Mouse (Mus musculus): ENCODE data around the gene Psmg1. TPM values are rescaled to one million over a fixed set of nuclear protein-coding genes. Genes with fewer than 3 reads are reported as not detected.
"Not testable (repeated sequence)": the region's sequence is repeated elsewhere in the genome, so short reads cannot be mapped to it uniquely, and the experiment has no call there.

The Psmg1 gene
- 72.0 and 72.5 TPM in 2 replicates for polyA plus RNA-seq (2016; fragmentation: Nextera tagmentation; extraction: Ambion mirVana)

GRCm38 (mm10) chr16:95990462-95991121 is at the start of gene Psmg1:
Gene Psmg1, minus strand, starts transcription at chr16:95990960.
- WGBS = under 1% methylated on average over 50 of the region's 62 CpGs
- Histone ChIP-seq H3K27me3 (no peaks in the 10 kb centered on the region), H3K4me3 (peak within 1 kb of the TSS; percentile 76), H3K9ac (replicated peaks) (peak within 1 kb of the TSS; percentile 79), H3K4me2 (replicated peaks) (peak within 1 kb of the TSS; percentile 69), H3K9me3 (no peaks in the 10 kb centered on the region), H3K36me3 (peaks cover 36% of the 10 kb centered on the region), H3K27ac (replicated peaks) (peak within 1 kb of the TSS; percentile 84), H3K4me1 (peaks cover 11% of the 10 kb centered on the region)
- ATAC-seq (ENCODE audit: low FRiP score, low read depth) = peak; percentile 93

- ATAC-seq (ENCODE audit: low FRiP score, low read depth) = no peak
- Histone ChIP-seq H3K9ac (replicated peaks) (no peak overlapping the region), H3K27ac (replicated peaks) (no peak overlapping the region), H3K4me2 (replicated peaks) (no peak overlapping the region), H3K4me1 (no peaks in the 10 kb centered on the region), H3K27me3 (no peaks in the 10 kb centered on the region), H3K36me3 (peaks cover 95% of the 10 kb centered on the region), H3K4me3 (no peak overlapping the region), H3K9me3 (no peaks in the 10 kb centered on the region)
- 64% methylated on average over 6 of the region's 6 CpGs for WGBS
These were observed 48.8 kb upstream of the Psmg1 start for GRCm38 (mm10) chr16:96039538-96039937.

- Histone ChIP-seq H3K27me3 (no peaks in the 10 kb centered on the region), H3K4me2 (replicated peaks) (no peak overlapping the region), H3K9ac (replicated peaks) (no peak overlapping the region), H3K4me1 (no peaks in the 10 kb centered on the region), H3K9me3 (no peaks in the 10 kb centered on the region), H3K27ac (replicated peaks) (no peak overlapping the region), H3K4me3 (no peak overlapping the region), H3K36me3 (peaks cover 97% of the 10 kb centered on the region)
- no peak for ATAC-seq (ENCODE audit: low FRiP score, low read depth)
- 87% methylated on average over 6 of the region's 6 CpGs for WGBS
These were observed 43.7 kb upstream of the Psmg1 start for GRCm38 (mm10) chr16:96034473-96034872.

GRCm38 (mm10) chr16:96032368-96033043 is 41.7 kb upstream of the Psmg1 start:
- H3K9ac ChIP-seq (replicated peaks) = no peak overlapping the region
- H3K9me3 ChIP-seq = no peaks in the 10 kb centered on the region
- no peaks in the 10 kb centered on the region for H3K4me1 ChIP-seq
- no peaks in the 10 kb centered on the region for H3K27me3 ChIP-seq
- ATAC-seq (ENCODE audit: low FRiP score, low read depth) = no peak
- WGBS = 94% methylated on average over 13 of the region's 13 CpGs
- peaks cover 98% of the 10 kb centered on the region for H3K36me3 ChIP-seq
- H3K27ac ChIP-seq (replicated peaks) = no peak overlapping the region
- no peak overlapping the region for H3K4me2 ChIP-seq (replicated peaks)
- no peak overlapping the region for H3K4me3 ChIP-seq

- H3K4me3 ChIP-seq = no peak overlapping the region
- no peak for ATAC-seq (ENCODE audit: low FRiP score, low read depth)
- no peaks in the 10 kb centered on the region for H3K27me3 ChIP-seq
- no peaks in the 10 kb centered on the region for H3K9me3 ChIP-seq
- no peaks in the 10 kb centered on the region for H3K4me1 ChIP-seq
- H3K9ac ChIP-seq (replicated peaks) = no peak overlapping the region
- H3K4me2 ChIP-seq (replicated peaks) = no peak overlapping the region
- H3K27ac ChIP-seq (replicated peaks) = no peak overlapping the region
- WGBS = 94% methylated on average over 2 of the region's 2 CpGs
- H3K36me3 ChIP-seq = peaks cover 98% of the 10 kb centered on the region
These were observed 39.8 kb upstream of the Psmg1 start for GRCm38 (mm10) chr16:96030476-96031102.

- no peak for ATAC-seq (ENCODE audit: low FRiP score, low read depth)
- Histone ChIP-seq H3K4me2 (replicated peaks) (no peak overlapping the region), H3K9ac (replicated peaks) (no peak overlapping the region), H3K9me3 (no peaks in the 10 kb centered on the region), H3K4me1 (no peaks in the 10 kb centered on the region), H3K27me3 (no peaks in the 10 kb centered on the region), H3K36me3 (peaks cover 86% of the 10 kb centered on the region), H3K4me3 (no peak overlapping the region), H3K27ac (replicated peaks) (no peak overlapping the region)
- WGBS = 91% methylated on average over 5 of the region's 5 CpGs
These were observed 35.5 kb upstream of the Psmg1 start for GRCm38 (mm10) chr16:96026256-96026655.

- Histone ChIP-seq H3K27ac (replicated peaks) (no peak overlapping the region), H3K9ac (replicated peaks) (no peak overlapping the region), H3K27me3 (no peaks in the 10 kb centered on the region), H3K4me2 (replicated peaks) (no peak overlapping the region), H3K9me3 (no peaks in the 10 kb centered on the region), H3K4me1 (no peaks in the 10 kb centered on the region), H3K4me3 (no peak overlapping the region), H3K36me3 (peaks cover 86% of the 10 kb centered on the region)
- no peak for ATAC-seq (ENCODE audit: low FRiP score, low read depth)
- WGBS = 95% methylated on average over 3 of the region's 3 CpGs
These were observed 34.5 kb upstream of the Psmg1 start for GRCm38 (mm10) chr16:96025244-96025643.

GRCm38 (mm10) chr16:96021045-96021444 is 30.3 kb upstream of the Psmg1 start:
- Histone ChIP-seq H3K4me2 (replicated peaks) (no peak overlapping the region), H3K4me1 (no peaks in the 10 kb centered on the region), H3K36me3 (peaks cover 86% of the 10 kb centered on the region), H3K9ac (replicated peaks) (no peak overlapping the region), H3K27me3 (no peaks in the 10 kb centered on the region), H3K27ac (replicated peaks) (no peak overlapping the region), H3K9me3 (no peaks in the 10 kb centered on the region), H3K4me3 (no peak overlapping the region)
- no peak for ATAC-seq (ENCODE audit: low FRiP score, low read depth)
- WGBS = 97% methylated on average over 10 of the region's 10 CpGs

GRCm38 (mm10) chr16:96009124-96009523 is 18.4 kb upstream of the Psmg1 start:
- not testable (repeated sequence) for H3K27ac ChIP-seq (replicated peaks); H3K9ac ChIP-seq (replicated peaks); H3K27me3 ChIP-seq; H3K4me2 ChIP-seq (replicated peaks); H3K4me3 ChIP-seq; H3K9me3 ChIP-seq; ATAC-seq (ENCODE audit: low FRiP score, low read depth); H3K4me1 ChIP-seq
- WGBS = no CpG with 5 or more reads among the region's 10 CpGs
- peaks cover 29% of the 10 kb centered on the region for H3K36me3 ChIP-seq

GRCm38 (mm10) chr16:96004278-96004677 is 13.5 kb upstream of the Psmg1 start:
- H3K9ac ChIP-seq (replicated peaks); H3K27me3 ChIP-seq; ATAC-seq (ENCODE audit: low FRiP score, low read depth); H3K4me1 ChIP-seq; H3K9me3 ChIP-seq; H3K4me3 ChIP-seq; H3K4me2 ChIP-seq (replicated peaks); H3K27ac ChIP-seq (replicated peaks): not testable (repeated sequence)
- peaks cover 42% of the 10 kb centered on the region for H3K36me3 ChIP-seq
- WGBS = no CpG with 5 or more reads among the region's 10 CpGs

GRCm38 (mm10) chr16:95999291-95999690 is 8.5 kb upstream of the Psmg1 start:
- peaks cover 59% of the 10 kb centered on the region for H3K36me3 ChIP-seq
- no peaks in the 10 kb centered on the region for H3K27me3 ChIP-seq
- ATAC-seq (ENCODE audit: low FRiP score, low read depth) = no peak
- no peak overlapping the region for H3K9ac ChIP-seq (replicated peaks)
- H3K4me3 ChIP-seq = no peak overlapping the region
- no peaks in the 10 kb centered on the region for H3K9me3 ChIP-seq
- no peak overlapping the region for H3K4me2 ChIP-seq (replicated peaks)
- no peak overlapping the region for H3K27ac ChIP-seq (replicated peaks)
- over 99% methylated on average over 5 of the region's 5 CpGs for WGBS
- no peaks in the 10 kb centered on the region for H3K4me1 ChIP-seq

- 89% methylated on average over 7 of the region's 7 CpGs for WGBS
- H3K36me3 ChIP-seq = peaks cover 56% of the 10 kb centered on the region
These were observed 5.4 kb upstream of the Psmg1 start for GRCm38 (mm10) chr16:95996156-95996555.

More at GRCm38 (mm10) chr16:95996156-95996555, 5.4 kb upstream of the Psmg1 start:
- Histone ChIP-seq H3K27me3 (no peaks in the 10 kb centered on the region), H3K9me3 (no peaks in the 10 kb centered on the region), H3K4me2 (replicated peaks) (no peak overlapping the region), H3K4me1 (0 out of 2 replicates have a peak, but pooled peaks cover 5% of the 10 kb centered on the region), H3K9ac (replicated peaks) (no peak overlapping the region), H3K27ac (replicated peaks) (no peak overlapping the region), H3K4me3 (no peak overlapping the region)
- no peak for ATAC-seq (ENCODE audit: low FRiP score, low read depth)

Data from midbrain, embryonic 12.5 days (tissue).